Mouse (Mus musculus): ENCODE measurements around the gene Gm8374. TPM values are rescaled to one million over a fixed set of nuclear protein-coding genes. Genes with fewer than 3 reads are reported as not detected.
"Not testable (repeated sequence)": the region's sequence is repeated elsewhere in the genome, so short reads cannot be mapped to it uniquely, and the experiment has no call there.

Gene Gm8374
- not detected in 2 replicates for polyA plus RNA-seq (2015; fragmentation: Nextera tagmentation; extraction: Ambion mirVana)

DNA sequence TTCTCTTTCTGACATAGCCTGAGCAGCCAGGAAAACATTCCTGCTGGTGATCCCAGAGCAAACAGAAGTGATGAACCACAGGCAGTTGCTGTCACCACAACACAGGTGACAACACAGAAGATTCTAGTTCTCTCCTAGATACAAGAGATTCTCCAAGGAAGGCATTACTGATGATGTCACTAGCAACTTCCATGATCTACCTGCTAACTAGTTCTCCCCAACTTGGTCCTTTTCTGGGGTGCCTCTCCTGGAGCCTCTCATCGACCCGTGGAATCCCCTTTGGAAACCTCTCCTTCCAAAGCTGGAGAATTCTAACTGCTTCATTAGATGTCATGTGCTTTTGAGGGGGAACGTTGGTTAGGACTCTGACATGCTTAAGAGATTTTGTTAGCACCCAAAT lies at the start of gene Gm8374:
Gene Gm8374 (minus strand): TSS at position 101 of the 400 bp plus-strand sequence.
- H3K27me3 ChIP-seq (replicated peaks); H3K4me2 ChIP-seq; H3K4me1 ChIP-seq; H3K9ac ChIP-seq; H3K9me3 ChIP-seq; H3K36me3 ChIP-seq (replicated peaks); ATAC-seq (replicated peaks); H3K27ac ChIP-seq; H3K4me3 ChIP-seq: not testable (repeated sequence)
- 79% methylated on average over 3 of the region's 3 CpGs for WGBS

GRCm38 (mm10) chr14:7332295-7332694 lies 32.6 kb downstream of the Gm8374 start, which contains the start of gene Gm5797:
Gene Gm5797, minus strand, starts transcription at chr14:7332395.
- H3K4me2 ChIP-seq; H3K9ac ChIP-seq; H3K27me3 ChIP-seq (replicated peaks); H3K9me3 ChIP-seq; ATAC-seq (replicated peaks); H3K27ac ChIP-seq; H3K36me3 ChIP-seq (replicated peaks); H3K4me3 ChIP-seq; H3K4me1 ChIP-seq: not testable (repeated sequence)
- no CpG with 5 or more reads among the region's 1 CpGs for WGBS

GRCm38 (mm10) chr14:7315093-7315492 lies 49.8 kb downstream of the Gm8374 start:
- under 1% methylated on average over 14 of the region's 19 CpGs for WGBS
- Histone ChIP-seq H3K4me2 (peak overlapping the region; percentile 61), H3K9ac (peak overlapping the region; percentile 78), H3K27ac (peak overlapping the region; percentile 80), H3K4me3 (peak overlapping the region; percentile 56)
- H3K27me3 ChIP-seq (replicated peaks); H3K4me1 ChIP-seq; H3K36me3 ChIP-seq (replicated peaks); H3K9me3 ChIP-seq; ATAC-seq (replicated peaks): not testable (repeated sequence)

GRCm38 (mm10) chr14:7314661-7315060 lies 50.3 kb downstream of the Gm8374 start, which contains the start of gene Gm3739:
Gene Gm3739, minus strand, starts transcription at chr14:7315049.
- H3K9ac ChIP-seq = peak within 1 kb of the TSS; percentile 78
- H3K36me3 ChIP-seq (replicated peaks); H3K4me1 ChIP-seq; ATAC-seq (replicated peaks); H3K9me3 ChIP-seq; H3K27me3 ChIP-seq (replicated peaks): not testable (repeated sequence)
- under 1% methylated on average over 25 of the region's 35 CpGs for WGBS
- peak within 1 kb of the TSS; percentile 56 for H3K4me3 ChIP-seq
- peak within 1 kb of the TSS; percentile 61 for H3K4me2 ChIP-seq
- H3K27ac ChIP-seq = peak within 1 kb of the TSS; percentile 80

Other genes with a start within 250 kb of the Gm8374 start
- not detected in 2 replicates for gene Gm6676, start 239.7 kb downstream of the Gm8374 start, polyA plus RNA-seq (2015; fragmentation: Nextera tagmentation; extraction: Ambion mirVana)
- 9.8 and 12.7 TPM in 2 replicates for gene Gm3512, start 190.6 kb downstream of the Gm8374 start, polyA plus RNA-seq (2015; fragmentation: Nextera tagmentation; extraction: Ambion mirVana)
- gene Gm16434, start 170.6 kb downstream of the Gm8374 start, polyA plus RNA-seq (2015; fragmentation: Nextera tagmentation; extraction: Ambion mirVana) = not detected in 2 replicates
- gene Gm3727, start 100.4 kb downstream of the Gm8374 start, polyA plus RNA-seq (2015; fragmentation: Nextera tagmentation; extraction: Ambion mirVana) = not detected in 2 replicates
- gene Gm3739, start 50.1 kb downstream of the Gm8374 start, polyA plus RNA-seq (2015; fragmentation: Nextera tagmentation; extraction: Ambion mirVana) = 6.3 and 6.8 TPM in 2 replicates
- gene Gm5797, start 32.7 kb downstream of the Gm8374 start, polyA plus RNA-seq (2015; fragmentation: Nextera tagmentation; extraction: Ambion mirVana) = not detected in 2 replicates
- not detected in 2 replicates for gene Gm3755, start 85.8 kb upstream of the Gm8374 start, polyA plus RNA-seq (2015; fragmentation: Nextera tagmentation; extraction: Ambion mirVana)
- gene Gm3752, start 118.6 kb upstream of the Gm8374 start, polyA plus RNA-seq (2015; fragmentation: Nextera tagmentation; extraction: Ambion mirVana) = 13.7 and 18.8 TPM in 2 replicates
- gene Gm3558, start 203.4 kb upstream of the Gm8374 start, polyA plus RNA-seq (2015; fragmentation: Nextera tagmentation; extraction: Ambion mirVana) = 5.8 and 6.2 TPM in 2 replicates
- not detected in 2 replicates for gene Gm10338, start 230.5 kb upstream of the Gm8374 start, polyA plus RNA-seq (2015; fragmentation: Nextera tagmentation; extraction: Ambion mirVana)